9 mouse cellular contexts compared by ENCODE assay signal in the genomic region with DNA sequence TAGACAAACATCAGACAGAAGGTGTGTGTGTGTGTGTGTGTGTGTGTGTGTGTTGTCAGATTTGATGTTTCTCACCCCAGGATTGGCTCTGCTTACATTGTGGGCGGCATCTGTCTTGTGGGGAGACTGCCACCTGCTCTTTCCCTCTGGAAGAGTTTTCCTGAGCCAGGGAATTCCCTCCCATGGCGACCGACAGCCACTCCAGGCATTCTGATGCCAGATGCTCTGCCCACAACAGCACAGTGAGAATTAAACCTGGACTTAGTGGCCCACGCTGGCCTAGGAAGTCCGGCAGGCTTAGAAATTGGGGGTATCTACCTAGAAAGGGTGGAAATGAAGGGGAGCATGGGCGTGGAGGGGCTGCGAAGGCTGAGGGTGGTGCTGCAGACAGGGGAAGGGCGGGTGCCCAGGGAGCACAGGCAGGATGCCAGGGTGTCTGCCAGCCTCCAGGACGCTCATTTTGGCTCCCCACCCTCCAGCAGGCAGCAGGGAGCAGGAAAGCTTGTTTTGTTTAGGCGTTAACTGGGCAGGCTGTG. TPM values are rescaled to one million over a fixed set of nuclear protein-coding genes. Genes with fewer than 3 reads are reported as not detected.
DNase-seq lines count a peak whose midpoint lies in the region; ATAC-seq and TF ChIP-seq lines count a peak whose summit lies in the region.
"Had no signal": no experiment of that assay in that cellular context is flagged by ENCODE, and none has a peak within 500 bp of the region (broad histone marks: within the 10 kb centered on the region; RNA-seq: fewer than 3 reads in every experiment).

No protein-coding gene starts in this region.

- peaks cover 10% of the 10 kb centered on the region for H3K4me1 ChIP-seq in cerebellum, adult 2 months (ENCODE audit: control insufficient read depth, insufficient read depth, low read length)
- H3K4me1 ChIP-seq in stomach, postnatal 0 days (replicated peaks; ENCODE audit: control insufficient read depth, insufficient read depth), result no peaks in the 10 kb centered on the region

- no peak for TF ChIP-seq CTCF in cerebellum, adult 2 months (IDR thresholded peaks at IDR 0.05; ENCODE audit: borderline replicate concordance, insufficient read depth, low read depth, low read length)
- no peak for TF ChIP-seq CTCF in stomach, postnatal 0 days (IDR thresholded peaks at IDR 0.05; ENCODE audit: low read depth)

- DNase-seq in adrenal gland, adult (ENCODE audit: inconsistent age in 2 of 2, low spot score in 1 of 2), result peak; percentile 29 to 42
- no peak for DNase-seq in adrenal gland, postnatal 4 days (ENCODE audit: low spot score in 2 of 2)
- peak; percentile 84 to 86 for DNase-seq in cerebellum, adult 2 months
- DNase-seq in gastrocnemius, adult 18-20 months (ENCODE audit: low spot score), result peak; percentile 31
- peak; percentile 75 to 80 for DNase-seq in layer of hippocampus, adult 8-10 months (ENCODE audit: low spot score in 2 of 2)
- DNase-seq in lung, postnatal 25 days (ENCODE audit: low spot score), result peak; percentile 80
- peak; percentile 34 for DNase-seq in stomach, postnatal 0 days (ENCODE audit: low spot score)
- DNase-seq: liver, embryonic 13.5 days had no signal

- H3K27me3 ChIP-seq in cerebellum, adult 2 months (ENCODE audit: control insufficient read depth, insufficient read depth, low read length), result no peaks in the 10 kb centered on the region
- no peaks in the 10 kb centered on the region for H3K27me3 ChIP-seq in stomach, postnatal 0 days (ENCODE audit: control insufficient read depth, insufficient read depth, low read length)
- H3K27me3 ChIP-seq: liver, embryonic 13.5 days had no signal

- peak overlapping the region; percentile 17 for H3K27ac ChIP-seq in cerebellum, adult 2 months (ENCODE audit: insufficient read depth, low read length)
- H3K27ac ChIP-seq in stomach, postnatal 0 days (replicated peaks), result peak overlapping the region; percentile 58; the same call in 1 of the 2 replicates
- H3K27ac ChIP-seq: liver, embryonic 13.5 days had no signal

- no peak for TF ChIP-seq EP300 in stomach, postnatal 0 days (optimal IDR thresholded peaks at IDR 0.05)

- WGBS in cerebellum, adult 2 months, result 2% methylated on average over 10 of the region's 10 CpGs
- 50% methylated on average over 10 of the region's 10 CpGs for WGBS in stomach, postnatal 0 days

- TF ChIP-seq POLR2A in cerebellum, adult 2 months (IDR thresholded peaks at IDR 0.05; ENCODE audit: borderline replicate concordance, insufficient read depth, low read length), result no peak

- H3K36me3 ChIP-seq in stomach, postnatal 0 days (ENCODE audit: control insufficient read depth, insufficient read depth, low read length), result no peaks in the 10 kb centered on the region
- H3K36me3 ChIP-seq: liver, embryonic 13.5 days had no signal

- no peaks in the 10 kb centered on the region for H3K9me3 ChIP-seq in stomach, postnatal 0 days (ENCODE audit: control insufficient read depth, low read length)
- H3K9me3 ChIP-seq: liver, embryonic 13.5 days had no signal

- peak overlapping the region; percentile 50; the same call in 1 of the 2 replicates for H3K9ac ChIP-seq in stomach, postnatal 0 days (ENCODE audit: low read length)
- H3K9ac ChIP-seq: liver, embryonic 13.5 days had no signal

- ATAC-seq in stomach, postnatal 0 days (ENCODE audit: low FRiP score, low TSS enrichment), result peak; percentile 35; the same call in 1 of the 2 replicates
- no peak for ATAC-seq in inflammation-experienced regulatory T-cells, adult 6 months

- H3K4me3 ChIP-seq in cerebellum, adult 2 months (replicated peaks; ENCODE audit: insufficient read depth, low read depth, low read length), result peak overlapping the region; percentile 10
- H3K4me3 ChIP-seq in stomach, postnatal 0 days (ENCODE audit: low read depth, low read length), result no peak overlapping the region
- H3K4me3 ChIP-seq: liver, embryonic 13.5 days had no signal

- no peak overlapping the region for H3K4me2 ChIP-seq in stomach, postnatal 0 days (replicated peaks; ENCODE audit: low read depth)
- H3K4me2 ChIP-seq: liver, embryonic 13.5 days had no signal

RNA-seq across cellular contexts. Expression of a gene that starts 8.6 kb away (rescaled TPM):
- total RNA-seq in adrenal gland, postnatal 4 days (2021), result 10 to 100 TPM; 37.8 to 39.9 TPM
- 27.6 and 29.3 TPM in 2 replicates for polyA plus RNA-seq in cerebellum, adult 2 months (2012; rRNA removed)
- 1 to 10 TPM; 5.2 to 6.3 TPM for total RNA-seq in gastrocnemius, adult 18-20 months (2021)
- 10 to 100 TPM; 40.1 to 46.5 (median 43.4) TPM for total RNA-seq in layer of hippocampus, adult 8-10 months (2022)
- 6.4 and 6.9 TPM in 2 replicates for polyA plus RNA-seq in stomach, postnatal 0 days (2015; fragmentation: Nextera tagmentation; extraction: Ambion mirVana)
- 10 to 100 TPM; 29.3 to 53.7 (median 41.9) TPM for polyA plus RNA-seq in inflammation-experienced regulatory T-cells, adult 6 months (2017; shearing (Covaris generic))

Comparison
In these comparisons a context has a peak if more than half of its experiments do, and no peak if none do; other contexts are left out.
1. DNase-seq: peak in adrenal gland, adult (2 of 2), cerebellum, adult 2 months (2 of 2), gastrocnemius, adult 18-20 months (single experiment), layer of hippocampus, adult 8-10 months (2 of 2), lung, postnatal 25 days (single experiment) and stomach, postnatal 0 days (single experiment); none in adrenal gland, postnatal 4 days (0 of 2).
2. RNA of a gene that starts 8.6 kb away (total RNA-seq): 40.1 to 46.5 TPM in layer of hippocampus, adult 8-10 months and 37.8 to 39.9 TPM in adrenal gland, postnatal 4 days; 5.2 to 6.3 TPM in gastrocnemius, adult 18-20 months; every median in the first group is over 4 times any median in the second.